Mouse (Mus musculus) lung, postnatal 10 days (tissue): ENCODE results near the gene Iffo2.

Experiments used
- DNase-seq: peaks from one replicate; pipeline ENCODE4 v3.0.0; 2021

Iffo2 gene

GRCm38 (mm10) chr4:139535127-139535695 lies 4.9 kb downstream of the Iffo2 start:
- peak; percentile 93 for DNase-seq

- DNase-seq = peak; percentile 43
Measured at GRCm38 (mm10) chr4:139535719-139536118, 5.4 kb downstream of the Iffo2 start.

- DNase-seq = no peak
Measured at GRCm38 (mm10) chr4:139536706-139537105, 6.4 kb downstream of the Iffo2 start.

- no peak for DNase-seq
Measured at GRCm38 (mm10) chr4:139540784-139541183, 10.4 kb downstream of the Iffo2 start.

- no peak for DNase-seq
Measured at GRCm38 (mm10) chr4:139545791-139546190, 15.4 kb downstream of the Iffo2 start.

GRCm38 (mm10) chr4:139549448-139549847 lies 19.1 kb downstream of the Iffo2 start:
- no peak for DNase-seq

- DNase-seq = no peak
Measured at GRCm38 (mm10) chr4:139555235-139555634, 24.9 kb downstream of the Iffo2 start.

GRCm38 (mm10) chr4:139555951-139556350 lies 25.6 kb downstream of the Iffo2 start:
- DNase-seq = peak; percentile 70

- no peak for DNase-seq
Measured at GRCm38 (mm10) chr4:139568361-139568760, 38.0 kb downstream of the Iffo2 start.

- DNase-seq = peak; percentile 74
Measured at GRCm38 (mm10) chr4:139570756-139571155, 40.4 kb downstream of the Iffo2 start.

GRCm38 (mm10) chr4:139572928-139573512 lies 42.7 kb downstream of the Iffo2 start:
- no peak for DNase-seq

GRCm38 (mm10) chr4:139574156-139574798 lies 43.9 kb downstream of the Iffo2 start:
- DNase-seq = peak; percentile 100

GRCm38 (mm10) chr4:139574799-139575672 lies 44.7 kb downstream of the Iffo2 start:
- peak; percentile 55 for DNase-seq

- DNase-seq = no peak
Measured at GRCm38 (mm10) chr4:139575673-139576003, 45.3 kb downstream of the Iffo2 start.

GRCm38 (mm10) chr4:139576251-139576880 lies 46.0 kb downstream of the Iffo2 start:
- DNase-seq = no peak

- DNase-seq = no peak
Measured at GRCm38 (mm10) chr4:139577006-139577405, 46.7 kb downstream of the Iffo2 start.

- DNase-seq = no peak
Measured at GRCm38 (mm10) chr4:139578389-139578788, 48.0 kb downstream of the Iffo2 start.

- no peak for DNase-seq
Measured at GRCm38 (mm10) chr4:139579003-139579402, 48.7 kb downstream of the Iffo2 start.

GRCm38 (mm10) chr4:139579466-139579865 lies 49.1 kb downstream of the Iffo2 start:
- DNase-seq = no peak

GRCm38 (mm10) chr4:139580663-139581336 lies 50.5 kb downstream of the Iffo2 start:
- peak; percentile 72 for DNase-seq

GRCm38 (mm10) chr4:139581427-139582051 lies 51.2 kb downstream of the Iffo2 start:
- peak; percentile 74 for DNase-seq

GRCm38 (mm10) chr4:139582346-139582745 lies 52.0 kb downstream of the Iffo2 start:
- DNase-seq = no peak
